Mouse (Mus musculus) hindbrain, embryonic 11.5 days (tissue): ENCODE measurements around the gene Wwox. TPM values are rescaled to one million over a fixed set of nuclear protein-coding genes. Genes with fewer than 3 reads are reported as not detected.

Source experiments
- ATAC-seq: fragments of 200-750 bp; cut with Nextera tagmentation; 2 replicates; pipeline ENCODE4 v1.8.0; 2017; ENCODE audit warnings: mild to moderate bottlenecking, moderate TSS enrichment, moderate library complexity; ENCODE audit not compliant: low FRiP score
- DNase-seq: peaks from one replicate; pipeline ENCODE4 v3.0.0-alpha.2; 2015; ENCODE audit warnings: low spot score
- H3K27ac ChIP-seq: fragments of 300-500 bp; sonication (generic); 2 replicates; pipeline ENCODE4 v1.5.1; 2014; ENCODE audit warnings: mild to moderate bottlenecking, low read depth, low read length
- H3K27me3 ChIP-seq: fragments of 300-500 bp; sonication (generic); 2 replicates; pipeline ENCODE4 v1.6.1; 2014; ENCODE audit warnings: mild to moderate bottlenecking, low read length, moderate library complexity, mixed read lengths; ENCODE audit not compliant: control insufficient read depth, insufficient read depth
- H3K36me3 ChIP-seq: fragments of 300-500 bp; sonication (generic); 2 replicates; pipeline ENCODE4 v1.6.1; 2014; ENCODE audit warnings: mild to moderate bottlenecking, low read length, moderate library complexity, mixed read lengths; ENCODE audit not compliant: control insufficient read depth, insufficient read depth
- H3K4me1 ChIP-seq: fragments of 300-500 bp; sonication (generic); replicated peaks from 2 replicates; pipeline ENCODE4 v1.6.1; 2014; ENCODE audit warnings: low read length, mixed read lengths; ENCODE audit not compliant: control insufficient read depth, insufficient read depth
- H3K4me2 ChIP-seq: fragments of 300-500 bp; sonication (generic); replicated peaks from 2 replicates; pipeline ENCODE4 v1.6.1; 2014; ENCODE audit warnings: mild to moderate bottlenecking, low read depth, low read length
- H3K4me3 ChIP-seq: fragments of 300-500 bp; sonication (generic); 2 replicates; pipeline ENCODE4 v1.5.1; 2014; ENCODE audit warnings: low read depth, low read length
- H3K9ac ChIP-seq: fragments of 300-500 bp; sonication (generic); 2 replicates; pipeline ENCODE4 v1.6.1; 2014; ENCODE audit warnings: low read depth, low read length
- H3K9me3 ChIP-seq: fragments of 300-500 bp; sonication (generic); 2 replicates; pipeline ENCODE4 v1.6.1; 2016; ENCODE audit warnings: low read length; ENCODE audit not compliant: control insufficient read depth
- WGBS: fragments of 180-500 bp; shearing (Covaris S2); extraction: QIAGEN DNeasy Blood & Tissue Kit; methylation state at CpG from one replicate; pipeline ENCODE4 v1.1.7; 2014; 5-methylcytosine and 5-hydroxymethylcytosine counted together
- polyA plus RNA-seq: library from polyadenylated mRNA; unstranded; fragments of >200 nt; fragmentation: Nextera tagmentation; extraction: Ambion mirVana; gene quantifications from 2 replicates; pipeline ENCODE4 v1.2.1, GENCODE M21; 2014

The Wwox gene
- polyA plus RNA-seq, 1 experiment from 2014 or later = 14.1 TPM

GRCm38 (mm10) chr8:114418904-114419303 is 20.6 kb upstream of the Wwox start:
- no peaks in the 10 kb centered on the region for H3K4me1 ChIP-seq
- ATAC-seq (no peak), DNase-seq (no peak)
- H3K4me3 ChIP-seq = no peak overlapping the region
- H3K9me3 ChIP-seq = no peaks in the 10 kb centered on the region
- 74% methylated on average over 6 of the region's 6 CpGs for WGBS
- H3K4me2 ChIP-seq = no peak overlapping the region
- H3K27me3 ChIP-seq = no peaks in the 10 kb centered on the region
- H3K27ac ChIP-seq = no peak overlapping the region
- H3K36me3 ChIP-seq = no peaks in the 10 kb centered on the region
- no peak overlapping the region for H3K9ac ChIP-seq

GRCm38 (mm10) chr8:114421544-114421943 is 17.9 kb upstream of the Wwox start:
- Histone ChIP-seq H3K4me2 (no peak overlapping the region), H3K27ac (no peak overlapping the region), H3K9me3 (no peaks in the 10 kb centered on the region), H3K36me3 (no peaks in the 10 kb centered on the region), H3K4me3 (no peak overlapping the region), H3K27me3 (no peaks in the 10 kb centered on the region), H3K4me1 (no peaks in the 10 kb centered on the region), H3K9ac (no peak overlapping the region)
- ATAC-seq (no peak), DNase-seq (no peak)
- 88% methylated on average over 4 of the region's 4 CpGs for WGBS

- no peaks in the 10 kb centered on the region for H3K9me3 ChIP-seq
- no peak overlapping the region for H3K4me2 ChIP-seq
- H3K9ac ChIP-seq = no peak overlapping the region
- DNase-seq (peak; percentile 84), ATAC-seq (no peak)
- no peaks in the 10 kb centered on the region for H3K36me3 ChIP-seq
- WGBS = 14% methylated on average over 6 of the region's 6 CpGs
- no peak overlapping the region for H3K27ac ChIP-seq
- peaks cover 2% of the 10 kb centered on the region; the same call in 1 of the 2 replicates for H3K4me1 ChIP-seq
- no peaks in the 10 kb centered on the region for H3K27me3 ChIP-seq
- no peak overlapping the region for H3K4me3 ChIP-seq
Observed at GRCm38 (mm10) chr8:114438236-114438635, 1.2 kb upstream of the Wwox start.

- Histone ChIP-seq H3K27ac (peak overlapping the region; percentile 49), H3K36me3 (no peaks in the 10 kb centered on the region), H3K9ac (peak overlapping the region; percentile 58), H3K27me3 (no peaks in the 10 kb centered on the region), H3K9me3 (no peaks in the 10 kb centered on the region), H3K4me3 (peak overlapping the region; percentile 66), H3K4me2 (peak overlapping the region; percentile 73), H3K4me1 (peaks cover 2% of the 10 kb centered on the region; the same call in 1 of the 2 replicates)
- 28% methylated on average over 5 of the region's 5 CpGs for whole genome bisulfite sequencing
- ATAC-seq (no peak), DNase-seq (no peak)
Observed at GRCm38 (mm10) chr8:114440205-114440589, 742 bp downstream of the Wwox start.

GRCm38 (mm10) chr8:114441616-114442015 is 2.2 kb downstream of the Wwox start:
- H3K36me3 ChIP-seq = no peaks in the 10 kb centered on the region
- H3K27ac ChIP-seq = no peak overlapping the region
- H3K4me3 ChIP-seq = no peak overlapping the region
- no peaks in the 10 kb centered on the region for H3K27me3 ChIP-seq
- H3K4me2 ChIP-seq = no peak overlapping the region
- H3K9me3 ChIP-seq = no peaks in the 10 kb centered on the region
- H3K9ac ChIP-seq = no peak overlapping the region
- peaks cover 2% of the 10 kb centered on the region; the same call in 1 of the 2 replicates for H3K4me1 ChIP-seq
- 90% methylated on average over 4 of the region's 4 CpGs for WGBS
- ATAC-seq (no peak), DNase-seq (peak; percentile 56)

- Histone ChIP-seq H3K27ac (no peak overlapping the region), H3K4me1 (no peaks in the 10 kb centered on the region), H3K4me3 (no peak overlapping the region), H3K9ac (no peak overlapping the region), H3K36me3 (no peaks in the 10 kb centered on the region), H3K9me3 (no peaks in the 10 kb centered on the region), H3K27me3 (no peaks in the 10 kb centered on the region), H3K4me2 (no peak overlapping the region)
- WGBS = 84% methylated on average over 7 of the region's 7 CpGs
- ATAC-seq = no peak
- no peak for DNase-seq
Observed at GRCm38 (mm10) chr8:114446884-114447283, 7.4 kb downstream of the Wwox start.

GRCm38 (mm10) chr8:114452278-114452677 is 12.8 kb downstream of the Wwox start:
- WGBS = 91% methylated on average over 8 of the region's 8 CpGs
- Histone ChIP-seq H3K9me3 (no peaks in the 10 kb centered on the region), H3K9ac (no peak overlapping the region), H3K36me3 (no peaks in the 10 kb centered on the region), H3K4me1 (no peaks in the 10 kb centered on the region), H3K4me2 (no peak overlapping the region), H3K4me3 (no peak overlapping the region), H3K27ac (no peak overlapping the region), H3K27me3 (no peaks in the 10 kb centered on the region)
- peak; percentile 40; the same call in 1 of the 2 replicates for ATAC-seq
- DNase-seq = no peak

- no peak overlapping the region for H3K4me2 ChIP-seq
- no peak overlapping the region; the same call in 1 of the 2 replicates for H3K27ac ChIP-seq
- H3K27me3 ChIP-seq = no peaks in the 10 kb centered on the region
- DNase-seq (peak; percentile 89), ATAC-seq (peak; percentile 68)
- H3K4me1 ChIP-seq = no peaks in the 10 kb centered on the region
- no peaks in the 10 kb centered on the region for H3K9me3 ChIP-seq
- no peak overlapping the region for H3K9ac ChIP-seq
- no peaks in the 10 kb centered on the region for H3K36me3 ChIP-seq
- no peak overlapping the region for H3K4me3 ChIP-seq
- 7% methylated on average over 9 of the region's 9 CpGs for WGBS
Observed at GRCm38 (mm10) chr8:114452781-114453221, 13.3 kb downstream of the Wwox start.

- WGBS = 92% methylated on average over 8 of the region's 8 CpGs
- no peak for ATAC-seq
- H3K4me3 ChIP-seq = no peak overlapping the region
- H3K27me3 ChIP-seq = no peaks in the 10 kb centered on the region
- H3K27ac ChIP-seq = no peak overlapping the region
- no peaks in the 10 kb centered on the region for H3K9me3 ChIP-seq
- H3K4me1 ChIP-seq = no peaks in the 10 kb centered on the region
- H3K9ac ChIP-seq = no peak overlapping the region
- no peaks in the 10 kb centered on the region for H3K36me3 ChIP-seq
- no peak overlapping the region for H3K4me2 ChIP-seq
- DNase-seq = no peak
Observed at GRCm38 (mm10) chr8:114455302-114455701, 15.8 kb downstream of the Wwox start.
